Mouse (Mus musculus) limb, embryonic 12.5 days (tissue): Measurements from ENCODE around the gene D7Ertd443e. TPM values are rescaled to one million over a fixed set of nuclear protein-coding genes. Genes with fewer than 3 reads are reported as not detected.

Experiments
- ATAC-seq: fragments of 200-750 bp; cut with Nextera tagmentation; 2 replicates; pipeline ENCODE4 v1.8.0; 2017; ENCODE audit warnings: low read depth, moderate TSS enrichment; ENCODE audit not compliant: insufficient number of reproducible peaks, insufficient read depth, low FRiP score, low TSS enrichment
- H3K27ac ChIP-seq: fragments of 300-500 bp; sonication (generic); 2 replicates; pipeline ENCODE4 v1.5.1; 2016; ENCODE audit warnings: mild to moderate bottlenecking, moderate library complexity
- H3K27me3 ChIP-seq: fragments of 300-500 bp; sonication (generic); 2 replicates; pipeline ENCODE4 v1.6.1; 2016; ENCODE audit warnings: mild to moderate bottlenecking, moderate library complexity
- H3K36me3 ChIP-seq: fragments of 300-500 bp; sonication (generic); 2 replicates; pipeline ENCODE4 v1.6.1; 2016; ENCODE audit warnings: mild to moderate bottlenecking, moderate library complexity
- H3K4me1 ChIP-seq: fragments of 300-500 bp; sonication (generic); replicated peaks from 2 replicates; pipeline ENCODE4 v1.6.1; 2016
- H3K4me2 ChIP-seq: fragments of 300-500 bp; sonication (generic); 2 replicates; pipeline ENCODE4 v1.6.1; 2016; ENCODE audit warnings: mild to moderate bottlenecking, moderate library complexity
- H3K4me3 ChIP-seq: fragments of 300-500 bp; sonication (generic); replicated peaks from 2 replicates; pipeline ENCODE4 v1.5.1; 2016; ENCODE audit warnings: mild to moderate bottlenecking
- H3K9ac ChIP-seq: fragments of 300-500 bp; sonication (generic); replicated peaks from 2 replicates; pipeline ENCODE4 v1.6.1; 2016; ENCODE audit warnings: mild to moderate bottlenecking, moderate library complexity
- H3K9me3 ChIP-seq: fragments of 300-500 bp; sonication (generic); 2 replicates; pipeline ENCODE4 v1.6.1; 2016; ENCODE audit warnings: mild to moderate bottlenecking, moderate library complexity
- WGBS: fragments of 180-500 bp; shearing (Covaris S2); methylation state at CpG from one replicate; pipeline ENCODE4 v1.1.7; 2016; 5-methylcytosine and 5-hydroxymethylcytosine counted together
- polyA plus RNA-seq: library from polyadenylated mRNA; unstranded; fragments of >200 nt; fragmentation: Nextera tagmentation; extraction: Ambion mirVana; gene quantifications from 2 replicates; pipeline ENCODE4 v1.2.1, GENCODE M21; 2016

The D7Ertd443e gene
- polyA plus RNA-seq, 1 experiment from 2014 or later: 0.11 TPM

DNA sequence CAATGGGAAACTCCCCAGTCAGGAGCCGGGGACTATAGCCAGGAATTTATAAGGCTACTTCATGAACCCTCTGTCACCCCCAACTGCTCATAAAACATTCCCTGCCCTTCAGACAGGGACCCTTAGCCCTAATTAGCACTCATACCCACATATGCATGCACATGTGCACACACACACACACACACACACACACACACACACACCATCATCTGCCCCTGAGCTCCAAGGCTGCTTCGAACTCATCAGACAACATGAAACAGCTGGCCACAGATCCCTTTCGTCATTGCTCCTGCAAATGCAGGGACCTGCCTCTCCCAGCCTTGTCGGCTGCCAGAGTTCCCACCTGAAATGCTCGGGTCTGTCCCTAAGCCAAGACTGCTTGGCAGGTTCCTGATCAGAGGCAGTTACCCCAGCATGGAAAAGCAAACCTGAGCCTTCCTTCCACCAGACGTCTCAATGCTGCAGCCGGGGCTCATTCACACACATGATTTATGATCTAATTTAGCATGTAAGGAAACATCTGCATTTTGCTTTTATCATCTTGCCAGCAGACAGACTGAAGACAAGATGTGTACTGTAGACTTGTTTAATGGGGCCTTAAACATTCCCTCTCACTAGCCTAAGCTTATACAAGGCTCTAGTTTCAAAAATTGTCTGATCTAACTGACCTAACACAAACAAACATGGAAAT lies 95.7 kb downstream of the D7Ertd443e start:
- Histone ChIP-seq H3K9ac (no peak overlapping the region), H3K4me3 (no peak overlapping the region), H3K36me3 (no peaks in the 10 kb centered on the region), H3K27ac (no peak overlapping the region), H3K27me3 (no peaks in the 10 kb centered on the region), H3K4me2 (no peak overlapping the region), H3K9me3 (no peaks in the 10 kb centered on the region), H3K4me1 (peaks cover 29% of the 10 kb centered on the region)
- 11% methylated on average over 7 of the region's 7 CpGs for WGBS
- ATAC-seq: no peak

DNA sequence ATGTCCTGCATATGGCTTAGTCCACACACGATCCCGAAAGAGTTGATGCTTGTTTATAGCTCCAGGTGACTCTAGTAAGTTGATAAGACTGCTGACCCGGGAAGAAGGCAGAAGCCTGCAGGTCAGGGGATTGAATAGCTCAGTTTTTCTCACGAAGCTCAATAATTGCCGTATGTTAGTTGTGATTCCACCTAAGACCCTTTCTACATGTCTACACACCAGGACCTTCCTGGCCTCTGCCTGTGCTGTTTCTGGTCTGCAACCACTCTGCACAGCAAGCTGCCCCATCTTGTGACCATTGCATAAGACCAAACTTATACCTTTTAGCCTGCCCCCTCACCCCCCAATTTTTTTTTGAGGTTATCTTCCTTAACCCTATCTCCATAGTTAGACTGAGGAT lies 96.3 kb downstream of the D7Ertd443e start:
- no peaks in the 10 kb centered on the region for H3K9me3 ChIP-seq
- WGBS: 85% methylated on average over 5 of the region's 5 CpGs

GRCm38 (mm10) chr7:134287570-134288222 lies 97.8 kb downstream of the D7Ertd443e start:
- Histone ChIP-seq H3K9me3 (no peaks in the 10 kb centered on the region), H3K4me1 (peaks cover 29% of the 10 kb centered on the region), H3K4me2 (no peak overlapping the region), H3K4me3 (no peak overlapping the region), H3K27ac (0 out of 2 replicates have a peak overlapping the region, but pooled peaks have one; percentile 17), H3K36me3 (no peaks in the 10 kb centered on the region), H3K9ac (no peak overlapping the region), H3K27me3 (no peaks in the 10 kb centered on the region)
- 47% methylated on average over 6 of the region's 6 CpGs for WGBS
- no peak for ATAC-seq

More for the DNA sequence above, 96.3 kb downstream of the D7Ertd443e start:
- Histone ChIP-seq H3K27me3 (no peaks in the 10 kb centered on the region), H3K4me1 (peaks cover 29% of the 10 kb centered on the region), H3K4me3 (no peak overlapping the region), H3K36me3 (no peaks in the 10 kb centered on the region), H3K9ac (no peak overlapping the region), H3K27ac (no peak overlapping the region), H3K4me2 (no peak overlapping the region)
- no peak for ATAC-seq

DNA sequence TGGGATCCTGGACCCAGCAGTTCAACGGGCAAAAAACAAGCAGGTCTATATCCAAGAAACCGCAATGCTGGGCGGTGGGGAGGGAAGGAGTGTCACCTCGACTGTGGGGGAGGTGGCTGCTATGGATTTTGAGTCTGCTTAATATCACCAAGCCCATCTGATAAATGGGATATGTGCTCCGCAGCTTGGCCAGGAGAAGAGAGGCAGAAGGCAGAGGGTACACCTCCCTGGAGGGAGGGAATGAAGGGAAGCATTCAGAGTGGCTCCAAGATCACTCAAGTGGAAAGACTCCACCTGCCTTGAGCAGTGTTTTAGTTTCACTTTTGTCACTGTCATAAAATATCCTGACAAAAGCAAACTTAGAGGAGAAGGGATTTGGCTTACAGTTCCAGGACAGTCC lies 112.5 kb downstream of the D7Ertd443e start:
- Histone ChIP-seq H3K4me1 (peaks cover 13% of the 10 kb centered on the region), H3K9ac (no peak overlapping the region), H3K36me3 (no peaks in the 10 kb centered on the region), H3K9me3 (no peaks in the 10 kb centered on the region), H3K27me3 (0 out of 2 replicates have a peak, but pooled peaks cover 4% of the 10 kb centered on the region), H3K4me3 (no peak overlapping the region), H3K4me2 (no peak overlapping the region), H3K27ac (no peak overlapping the region)
- 87% methylated on average over 5 of the region's 5 CpGs for WGBS
- no peak for ATAC-seq

GRCm38 (mm10) chr7:134272421-134272820 lies 113.0 kb downstream of the D7Ertd443e start:
- H3K27ac ChIP-seq: no peak overlapping the region
- H3K4me2 ChIP-seq: no peak overlapping the region
- no peaks in the 10 kb centered on the region for H3K36me3 ChIP-seq
- no peak overlapping the region for H3K9ac ChIP-seq
- no peak for ATAC-seq
- WGBS: 83% methylated on average over 4 of the region's 4 CpGs
- no peaks in the 10 kb centered on the region for H3K9me3 ChIP-seq
- H3K4me3 ChIP-seq: no peak overlapping the region
- peaks cover 13% of the 10 kb centered on the region for H3K4me1 ChIP-seq
- H3K27me3 ChIP-seq: 0 out of 2 replicates have a peak, but pooled peaks cover 4% of the 10 kb centered on the region

GRCm38 (mm10) chr7:134265783-134266182 lies 119.7 kb downstream of the D7Ertd443e start:
- H3K27ac ChIP-seq: no peak overlapping the region
- H3K9ac ChIP-seq: no peak overlapping the region
- 79% methylated on average over 4 of the region's 4 CpGs for WGBS
- peaks cover 23% of the 10 kb centered on the region for H3K4me1 ChIP-seq
- H3K27me3 ChIP-seq: 0 out of 2 replicates have a peak, but pooled peaks cover 4% of the 10 kb centered on the region
- no peak overlapping the region for H3K4me3 ChIP-seq
- H3K4me2 ChIP-seq: no peak overlapping the region
- no peak for ATAC-seq
- no peaks in the 10 kb centered on the region for H3K9me3 ChIP-seq
- H3K36me3 ChIP-seq: no peaks in the 10 kb centered on the region

DNA sequence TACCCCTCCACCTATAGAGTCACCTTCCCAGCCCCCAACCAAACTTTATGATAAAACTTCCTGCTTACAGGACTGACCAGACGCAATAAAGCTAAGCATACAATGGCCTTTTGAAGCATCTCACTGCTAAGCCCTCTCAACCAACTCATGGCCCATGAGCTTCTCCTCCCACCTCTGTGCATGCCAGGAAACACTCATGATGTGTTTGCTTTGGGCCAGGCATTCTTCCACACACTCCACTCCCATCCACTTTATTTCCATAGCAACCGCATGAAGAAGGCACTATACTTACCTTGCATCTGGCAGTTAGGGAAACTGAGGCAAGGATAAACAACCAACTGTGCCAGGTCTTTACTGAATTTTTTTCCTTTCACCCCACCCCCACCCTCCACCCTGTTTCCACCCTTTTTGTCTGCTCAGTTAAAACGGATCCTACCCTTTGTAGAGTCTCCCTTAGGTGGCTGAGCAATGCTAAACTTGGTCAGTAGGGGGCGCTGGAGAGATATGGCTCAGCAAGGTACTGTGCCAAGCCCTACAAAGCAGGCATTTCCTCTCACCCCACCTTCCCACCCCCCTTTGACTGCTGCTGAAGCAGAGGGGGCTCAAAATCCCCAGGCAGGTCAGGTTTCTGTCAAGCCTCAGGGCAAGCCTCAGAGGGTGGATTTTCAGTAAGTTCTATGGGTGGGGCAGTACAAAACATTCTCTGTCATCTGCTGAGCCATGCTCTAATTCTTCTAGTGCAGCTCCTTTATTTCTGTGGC lies 122.1 kb downstream of the D7Ertd443e start:
- Histone ChIP-seq H3K4me3 (no peak overlapping the region), H3K27me3 (0 out of 2 replicates have a peak, but pooled peaks cover 3% of the 10 kb centered on the region), H3K9ac (no peak overlapping the region), H3K9me3 (no peaks in the 10 kb centered on the region), H3K4me1 (peaks cover 10% of the 10 kb centered on the region), H3K36me3 (no peaks in the 10 kb centered on the region), H3K27ac (no peak overlapping the region), H3K4me2 (no peak overlapping the region)
- ATAC-seq: peak; percentile 73
- 40% methylated on average over 4 of the region's 4 CpGs for WGBS

- no peak overlapping the region for H3K4me3 ChIP-seq
- H3K9ac ChIP-seq: no peak overlapping the region
- no peak overlapping the region for H3K4me2 ChIP-seq
- ATAC-seq: no peak
- H3K27me3 ChIP-seq: no peaks in the 10 kb centered on the region
- 61% methylated on average over 4 of the region's 4 CpGs for WGBS
- no peak overlapping the region for H3K27ac ChIP-seq
- no peaks in the 10 kb centered on the region for H3K9me3 ChIP-seq
- peaks cover 10% of the 10 kb centered on the region for H3K4me1 ChIP-seq
- no peaks in the 10 kb centered on the region for H3K36me3 ChIP-seq
Observed at GRCm38 (mm10) chr7:134261003-134261701, 124.3 kb downstream of the D7Ertd443e start.

GRCm38 (mm10) chr7:134250273-134250870 lies 135.1 kb downstream of the D7Ertd443e start:
- Histone ChIP-seq H3K9ac (no peak overlapping the region), H3K9me3 (no peaks in the 10 kb centered on the region), H3K27ac (no peak overlapping the region), H3K4me2 (no peak overlapping the region), H3K27me3 (no peaks in the 10 kb centered on the region), H3K4me3 (no peak overlapping the region), H3K36me3 (no peaks in the 10 kb centered on the region), H3K4me1 (no peaks in the 10 kb centered on the region)
- no peak for ATAC-seq
- 84% methylated on average over 7 of the region's 7 CpGs for WGBS

- H3K36me3 ChIP-seq: no peaks in the 10 kb centered on the region
- no peak for ATAC-seq
- 90% methylated on average over 2 of the region's 2 CpGs for WGBS
- H3K4me2 ChIP-seq: no peak overlapping the region
- no peaks in the 10 kb centered on the region for H3K4me1 ChIP-seq
- H3K9ac ChIP-seq: no peak overlapping the region
- H3K27me3 ChIP-seq: no peaks in the 10 kb centered on the region; the same call in 1 of the 2 replicates
- no peaks in the 10 kb centered on the region for H3K9me3 ChIP-seq
- H3K27ac ChIP-seq: no peak overlapping the region
- H3K4me3 ChIP-seq: no peak overlapping the region
Observed at GRCm38 (mm10) chr7:134248041-134248440, 137.4 kb downstream of the D7Ertd443e start.
